In genomic region chr5:65538121-65538520, GRCm38 (mm10) we compare ENCODE assay signal across 8 mouse cellular contexts. TPM values are rescaled to one million over a fixed set of nuclear protein-coding genes. Genes with fewer than 3 reads are reported as not detected.
DNase-seq lines count a peak whose midpoint lies in the region; ATAC-seq and TF ChIP-seq lines count a peak whose summit lies in the region.
"Had no signal": no experiment of that assay in that cellular context is flagged by ENCODE, and none has a peak within 500 bp of the region (broad histone marks: within the 10 kb centered on the region; RNA-seq: fewer than 3 reads in every experiment).

No protein-coding gene starts in this region.

- ATAC-seq in lung, postnatal 0 days: no peak
- no peak for ATAC-seq in stomach, embryonic 14.5 days (ENCODE audit: insufficient number of reproducible peaks, insufficient read depth, low FRiP score, low read depth)

- whole genome bisulfite sequencing in lung, postnatal 0 days: under 1% methylated on average over 4 of the region's 4 CpGs
- 2% methylated on average over 4 of the region's 4 CpGs for WGBS in limb, embryonic 10.5 days
- 1% methylated on average over 4 of the region's 4 CpGs for WGBS in stomach, embryonic 14.5 days

- no peak for TF ChIP-seq POLR2A in embryonic fibroblast, embryonic 13.5 days (IDR thresholded peaks at IDR 0.05; ENCODE audit: low read depth, low read length)

- peaks cover 3% of the 10 kb centered on the region; the same call in 1 of the 2 replicates for H3K4me1 ChIP-seq in lung, postnatal 0 days (ENCODE audit: insufficient read depth, low read depth, low read length)
- 0 out of 2 replicates have a peak, but pooled peaks cover 2% of the 10 kb centered on the region for H3K4me1 ChIP-seq in embryonic fibroblast, embryonic 13.5 days (ENCODE audit: control insufficient read depth, insufficient read depth, low read length)
- H3K4me1 ChIP-seq in limb, embryonic 10.5 days: peaks cover 23% of the 10 kb centered on the region
- peaks cover 9% of the 10 kb centered on the region for H3K4me1 ChIP-seq in stomach, embryonic 14.5 days (ENCODE audit: control insufficient read depth, insufficient read depth, low read length)

- peak overlapping the region; percentile 99 for H3K27ac ChIP-seq in lung, postnatal 0 days (ENCODE audit: low read length)
- peak overlapping the region; percentile 91; the same call in 1 of the 2 replicates for H3K27ac ChIP-seq in embryonic fibroblast, embryonic 13.5 days (ENCODE audit: insufficient read depth, low read length)
- peak overlapping the region; percentile 99 for H3K27ac ChIP-seq in limb, embryonic 10.5 days
- peak overlapping the region; percentile 99 for H3K27ac ChIP-seq in stomach, embryonic 14.5 days (ENCODE audit: low read length)

- no peak for TF ChIP-seq EP300 in lung, postnatal 0 days (IDR thresholded peaks at IDR 0.05)

- peak overlapping the region; percentile 76 for H3K4me2 ChIP-seq in lung, postnatal 0 days (replicated peaks; ENCODE audit: low read depth, low read length)
- peak overlapping the region; percentile 72 for H3K4me2 ChIP-seq in stomach, embryonic 14.5 days (replicated peaks; ENCODE audit: low read depth, low read length)

- no peak for TF ChIP-seq CTCF in lung, postnatal 0 days (IDR thresholded peaks at IDR 0.05)
- TF ChIP-seq CTCF in embryonic fibroblast, embryonic 13.5 days (IDR thresholded peaks at IDR 0.05; ENCODE audit: borderline replicate concordance, insufficient read depth, low read length): no peak

- no peaks in the 10 kb centered on the region for H3K36me3 ChIP-seq in lung, postnatal 0 days (ENCODE audit: insufficient read depth, low read length)
- H3K36me3 ChIP-seq in limb, embryonic 10.5 days: peaks cover 28% of the 10 kb centered on the region
- H3K36me3 ChIP-seq in stomach, embryonic 14.5 days (ENCODE audit: control insufficient read depth, insufficient read depth, low read length): no peaks in the 10 kb centered on the region; the same call in 1 of the 2 replicates

- peak overlapping the region; percentile 89 for H3K9ac ChIP-seq in lung, postnatal 0 days (replicated peaks; ENCODE audit: low read depth)
- H3K9ac ChIP-seq in stomach, embryonic 14.5 days (replicated peaks; ENCODE audit: low read depth, low read length): peak overlapping the region; percentile 95

- H3K9me3 ChIP-seq in lung, postnatal 0 days (ENCODE audit: low read length): no peaks in the 10 kb centered on the region
- H3K9me3 ChIP-seq in limb, embryonic 10.5 days (replicated peaks): no peaks in the 10 kb centered on the region
- H3K9me3 ChIP-seq in stomach, embryonic 14.5 days (ENCODE audit: control insufficient read depth, low read depth, low read length): no peaks in the 10 kb centered on the region

- peak overlapping the region; percentile 93 for H3K4me3 ChIP-seq in lung, postnatal 0 days (ENCODE audit: low read depth, low read length)
- peak overlapping the region; percentile 99 for H3K4me3 ChIP-seq in embryonic fibroblast, embryonic 13.5 days (ENCODE audit: insufficient read depth, low read length)
- H3K4me3 ChIP-seq in limb, embryonic 10.5 days: peak overlapping the region; percentile 94
- peak overlapping the region; percentile 96 for H3K4me3 ChIP-seq in stomach, embryonic 14.5 days (ENCODE audit: low read depth, low read length)

- no peaks in the 10 kb centered on the region for H3K27me3 ChIP-seq in lung, postnatal 0 days (replicated peaks; ENCODE audit: insufficient read depth, low read length)
- H3K27me3 ChIP-seq in limb, embryonic 10.5 days (ENCODE audit: low read depth, poor library complexity, severe bottlenecking): no peaks in the 10 kb centered on the region
- no peaks in the 10 kb centered on the region for H3K27me3 ChIP-seq in stomach, embryonic 14.5 days (ENCODE audit: control insufficient read depth, insufficient read depth, low read length)

- DNase-seq in lung, postnatal 0 days (ENCODE audit: low spot score): peak; percentile 26
- no peak for DNase-seq in lung, adult 18-20 months
- no peak for DNase-seq in limb, embryonic 10.5 days (ENCODE audit: low spot score)
- no peak for DNase-seq in natural killer cell, adult 2 months (ENCODE audit: low spot score in 2 of 2)
- DNase-seq in layer of hippocampus, adult 9-10 months (ENCODE audit: low spot score): no peak
- DNase-seq: cerebellum, adult 11-12 months had no signal

RNA-seq across cellular contexts. Expression of gene Ube2k, which starts 1.1 kb away (rescaled TPM):
- polyA plus RNA-seq in lung, postnatal 0 days (2015; fragmentation: Nextera tagmentation; extraction: Ambion mirVana): 99.8 and 102 TPM in 2 replicates
- 179 and 180 TPM in 2 replicates for polyA plus RNA-seq in embryonic fibroblast, embryonic 13.5 days (2011; ENCODE audit: insufficient read length, low read depth, missing spikeins)
- 218 and 228 TPM in 2 replicates for polyA plus RNA-seq in limb, embryonic 10.5 days (2016; fragmentation: Nextera tagmentation; extraction: Ambion mirVana)
- polyA plus RNA-seq in stomach, embryonic 14.5 days (2014; fragmentation: Nextera tagmentation; extraction: Ambion mirVana): 128 and 138 TPM in 2 replicates

RNA-seq across cellular contexts. Expression of gene Smim14, which starts 1.1 kb away (rescaled TPM):
- polyA plus RNA-seq in lung, postnatal 0 days (2015; fragmentation: Nextera tagmentation; extraction: Ambion mirVana): 249 and 251 TPM in 2 replicates
- 110 and 112 TPM in 2 replicates for polyA plus RNA-seq in embryonic fibroblast, embryonic 13.5 days (2011; ENCODE audit: insufficient read length, low read depth, missing spikeins)
- polyA plus RNA-seq in limb, embryonic 10.5 days (2016; fragmentation: Nextera tagmentation; extraction: Ambion mirVana): 44.1 and 67.0 TPM in 2 replicates
- 133 and 149 TPM in 2 replicates for polyA plus RNA-seq in stomach, embryonic 14.5 days (2014; fragmentation: Nextera tagmentation; extraction: Ambion mirVana)

RNA-seq across cellular contexts. Expression of gene Gm43552, which starts 45.5 kb away (rescaled TPM):
- not detected in 2 replicates for polyA plus RNA-seq in lung, postnatal 0 days (2015; fragmentation: Nextera tagmentation; extraction: Ambion mirVana)
- not detected in 2 replicates for polyA plus RNA-seq in embryonic fibroblast, embryonic 13.5 days (2011; ENCODE audit: insufficient read length, low read depth, missing spikeins)
- polyA plus RNA-seq in limb, embryonic 10.5 days (2016; fragmentation: Nextera tagmentation; extraction: Ambion mirVana): not detected in 2 replicates
- not detected in 2 replicates for polyA plus RNA-seq in stomach, embryonic 14.5 days (2014; fragmentation: Nextera tagmentation; extraction: Ambion mirVana)
